Mouse (Mus musculus): ENCODE measurements around the gene Olfr981. TPM values are rescaled to one million over a fixed set of nuclear protein-coding genes. Genes with fewer than 3 reads are reported as not detected.

Gene Olfr981
- polyA plus RNA-seq (2012; rRNA removed; ENCODE audit: low replicate concordance): not detected in 2 replicates

DNA sequence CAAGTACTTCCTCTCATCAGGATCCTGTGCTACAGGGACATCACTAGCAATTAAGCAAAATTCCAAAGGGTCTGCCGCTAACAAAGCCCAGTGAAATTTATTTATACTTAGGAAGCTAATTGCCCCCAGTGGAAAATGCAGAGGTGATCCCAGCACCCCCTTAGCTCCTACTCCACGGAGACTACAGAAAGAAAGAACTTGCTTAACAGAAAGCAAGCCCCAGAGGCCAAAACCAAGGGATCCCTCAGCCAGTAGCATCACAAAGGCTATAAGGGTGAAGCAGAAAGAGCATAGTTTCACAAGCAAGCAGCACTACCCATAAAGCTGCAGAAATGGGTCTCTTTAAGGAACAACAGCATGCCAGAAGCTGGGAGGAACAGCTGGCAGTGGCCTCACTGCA lies at the start of gene Olfr981:
Olfr981 (plus strand) TSS at position 301 of the 400 bp plus-strand sequence.

DNA sequence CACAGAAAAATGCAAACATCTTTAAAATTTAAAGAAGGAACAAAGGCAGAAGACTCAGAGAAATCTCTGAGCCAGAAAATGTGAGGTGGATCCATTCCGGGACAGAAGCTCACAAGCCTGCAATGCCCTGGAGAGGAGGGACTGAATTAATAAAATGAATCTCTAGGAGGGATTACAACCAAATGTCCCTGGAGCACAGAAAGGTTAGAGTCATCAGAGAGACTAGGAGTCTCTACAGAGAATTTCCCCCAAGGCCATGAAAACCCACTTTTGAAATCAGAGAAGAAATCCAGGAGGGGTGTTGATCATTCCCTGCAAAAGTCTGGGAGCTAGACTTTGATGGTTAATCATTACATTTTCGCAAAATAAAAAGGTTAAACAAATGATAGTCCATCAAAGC lies 29.5 kb upstream of the Olfr981 start, which contains the start of gene Olfr978:
Olfr978 (plus strand) TSS at position 301 of the 400 bp plus-strand sequence.

DNA sequence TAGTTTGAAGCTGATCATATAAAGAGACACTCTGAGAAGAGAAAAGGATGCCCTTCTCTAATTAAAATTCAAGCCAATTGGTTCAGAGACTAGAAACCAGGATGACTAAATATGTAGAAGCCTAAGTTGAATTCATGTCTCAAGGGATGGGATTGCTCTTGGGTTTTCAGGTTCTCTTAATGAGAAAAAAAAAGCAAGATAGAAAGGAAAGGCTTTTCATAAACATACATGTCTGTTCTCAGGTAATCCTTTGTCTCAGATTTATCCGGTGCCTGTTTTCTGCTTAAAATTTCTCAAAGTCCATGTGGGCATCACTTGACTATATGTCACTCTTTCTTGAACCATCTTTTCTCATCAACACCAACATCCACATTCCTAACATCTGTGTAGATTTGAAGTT lies 17.9 kb upstream of the Olfr981 start, which contains the start of gene Olfr979:
Olfr979 (minus strand) TSS at position 101 of the 400 bp plus-strand sequence.

DNA sequence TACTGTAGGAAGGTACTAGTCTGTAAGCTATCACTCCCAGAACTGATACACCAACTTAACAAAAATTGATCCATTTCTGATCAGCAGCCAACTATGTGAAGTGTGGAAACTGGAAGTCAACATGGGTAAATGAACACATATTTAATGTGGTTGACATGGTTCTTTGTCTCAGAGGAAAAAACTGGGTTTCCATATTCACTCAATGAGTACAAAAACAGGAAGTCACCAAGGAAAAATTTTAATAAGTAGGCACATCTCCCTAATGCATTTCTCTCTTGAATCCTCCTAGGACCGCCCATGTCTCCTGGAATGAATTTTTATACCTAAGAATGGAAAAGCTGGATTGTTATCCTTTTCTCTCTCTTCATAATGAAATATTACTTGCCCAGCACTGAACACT lies 11.8 kb upstream of the Olfr981 start, which contains the start of gene Olfr980:
Olfr980 (minus strand) TSS at position 101 of the 400 bp plus-strand sequence.

DNA sequence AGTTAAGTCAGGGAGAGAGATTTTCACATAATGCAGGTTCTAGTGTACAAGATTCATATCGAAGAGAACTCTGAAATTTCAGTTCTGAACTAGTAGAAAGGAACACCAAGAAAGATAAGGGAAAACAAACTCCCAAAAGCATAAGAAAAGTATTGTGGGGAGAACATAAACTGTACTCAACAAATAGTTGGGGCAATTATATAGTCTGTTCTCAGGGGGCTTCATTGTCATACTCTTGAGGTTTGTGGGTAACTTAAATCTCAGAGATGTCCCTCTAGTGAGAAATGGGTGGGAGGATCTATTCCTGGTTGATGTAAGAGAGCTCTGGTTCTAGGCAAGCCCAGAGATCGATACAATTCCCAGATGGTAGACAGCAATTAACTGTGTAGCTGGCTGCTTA lies 52.3 kb downstream of the Olfr981 start, which contains the start of gene Olfr982:
Olfr982 (plus strand) TSS at position 301 of the 400 bp plus-strand sequence.

Other genes starting within 250 kb of the Olfr981 start
- gene Olfr968, start 238.2 kb upstream of the Olfr981 start, polyA plus RNA-seq (2012; rRNA removed; ENCODE audit: low replicate concordance): not detected in 2 replicates
- not detected in 2 replicates for gene Olfr969, start 230.5 kb upstream of the Olfr981 start, polyA plus RNA-seq (2012; rRNA removed; ENCODE audit: low replicate concordance)
- gene Olfr970, start 212.6 kb upstream of the Olfr981 start, polyA plus RNA-seq (2012; rRNA removed; ENCODE audit: low replicate concordance): not detected in 2 replicates
- not detected in 2 replicates for gene Olfr971, start 184.6 kb upstream of the Olfr981 start, polyA plus RNA-seq (2012; rRNA removed; ENCODE audit: low replicate concordance)
- gene Olfr972, start 155.0 kb upstream of the Olfr981 start, polyA plus RNA-seq (2012; rRNA removed; ENCODE audit: low replicate concordance): not detected in 2 replicates
- gene Olfr229, start 114.1 kb upstream of the Olfr981 start, polyA plus RNA-seq (2012; rRNA removed; ENCODE audit: low replicate concordance): not detected in 2 replicates
- gene Olfr974, start 84.0 kb upstream of the Olfr981 start, polyA plus RNA-seq (2012; rRNA removed; ENCODE audit: low replicate concordance): not detected in 2 replicates
- gene Olfr975, start 69.4 kb upstream of the Olfr981 start, polyA plus RNA-seq (2012; rRNA removed; ENCODE audit: low replicate concordance): not detected in 2 replicates
- not detected in 2 replicates for gene Olfr976, start 60.3 kb upstream of the Olfr981 start, polyA plus RNA-seq (2012; rRNA removed; ENCODE audit: low replicate concordance)
- gene Olfr978, start 29.4 kb upstream of the Olfr981 start, polyA plus RNA-seq (2012; rRNA removed; ENCODE audit: low replicate concordance): not detected in 2 replicates
- not detected in 2 replicates for gene Olfr979, start 18.0 kb upstream of the Olfr981 start, polyA plus RNA-seq (2012; rRNA removed; ENCODE audit: low replicate concordance)
- gene Olfr980, start 11.9 kb upstream of the Olfr981 start, polyA plus RNA-seq (2012; rRNA removed; ENCODE audit: low replicate concordance): not detected in 2 replicates
- gene Olfr982, start 52.4 kb downstream of the Olfr981 start, polyA plus RNA-seq (2012; rRNA removed; ENCODE audit: low replicate concordance): not detected in 2 replicates
- gene Olfr983, start 72.1 kb downstream of the Olfr981 start, polyA plus RNA-seq (2012; rRNA removed; ENCODE audit: low replicate concordance): not detected in 2 replicates
- not detected in 2 replicates for gene Olfr984, start 92.7 kb downstream of the Olfr981 start, polyA plus RNA-seq (2012; rRNA removed; ENCODE audit: low replicate concordance)
- not detected in 2 replicates for gene Olfr985, start 108.7 kb downstream of the Olfr981 start, polyA plus RNA-seq (2012; rRNA removed; ENCODE audit: low replicate concordance)
- gene Tmem225, start 126.7 kb downstream of the Olfr981 start, polyA plus RNA-seq (2012; rRNA removed; ENCODE audit: low replicate concordance): not detected in 2 replicates
- not detected in 2 replicates for gene Olfr986, start 159.5 kb downstream of the Olfr981 start, polyA plus RNA-seq (2012; rRNA removed; ENCODE audit: low replicate concordance)
- gene Zfp202, start 170.9 kb downstream of the Olfr981 start, polyA plus RNA-seq (2012; rRNA removed; ENCODE audit: low replicate concordance): 1.1 and 3.5 TPM in 2 replicates
- 0.69 and 1.9 TPM in 2 replicates for gene Scn3b, start 247.8 kb downstream of the Olfr981 start, polyA plus RNA-seq (2012; rRNA removed; ENCODE audit: low replicate concordance)

Data from subcutaneous adipose tissue, adult 2 months (tissue).